Mouse (Mus musculus) brain, embryonic 14.5 days (tissue): ENCODE data around the gene Usp9x. TPM values are rescaled to one million over a fixed set of nuclear protein-coding genes. Genes with fewer than 3 reads are reported as not detected.
A peak's percentile ranks its signal among the peaks of the same experiment; 100 is the strongest.

Experiments
- DNase-seq: peaks from one replicate; pipeline ENCODE4 v3.0.0-alpha.2; 2011; ENCODE audit warnings: low read depth
- CTCF ChIP-seq: fragments of 200-500 bp; IDR thresholded peaks from 2 replicates; pipeline ENCODE4 v1.5.1; 2012; ENCODE audit warnings: inconsistent platforms, mild to moderate bottlenecking, moderate library complexity, borderline replicate concordance; ENCODE audit not compliant: insufficient read depth, insufficient read length; ENCODE audit errors: extremely low read depth
- POLR2A ChIP-seq: fragments of 200-500 bp; IDR thresholded peaks from 2 replicates; pipeline ENCODE4 v1.6.1; 2012; ENCODE audit warnings: mild to moderate bottlenecking, inconsistent platforms, borderline replicate concordance; ENCODE audit not compliant: poor library complexity, insufficient read depth, insufficient read length, severe bottlenecking; ENCODE audit errors: extremely low read depth
- polyA plus RNA-seq: library from polyadenylated mRNA; depleted of rRNA; stranded (reverse); fragments of >200 nt; gene quantifications from 2 replicates; pipeline ENCODE4 v1.2.3, GENCODE M21; 2012

Usp9x gene
- polyA plus RNA-seq, 1 experiment = 74.4 TPM

DNA sequence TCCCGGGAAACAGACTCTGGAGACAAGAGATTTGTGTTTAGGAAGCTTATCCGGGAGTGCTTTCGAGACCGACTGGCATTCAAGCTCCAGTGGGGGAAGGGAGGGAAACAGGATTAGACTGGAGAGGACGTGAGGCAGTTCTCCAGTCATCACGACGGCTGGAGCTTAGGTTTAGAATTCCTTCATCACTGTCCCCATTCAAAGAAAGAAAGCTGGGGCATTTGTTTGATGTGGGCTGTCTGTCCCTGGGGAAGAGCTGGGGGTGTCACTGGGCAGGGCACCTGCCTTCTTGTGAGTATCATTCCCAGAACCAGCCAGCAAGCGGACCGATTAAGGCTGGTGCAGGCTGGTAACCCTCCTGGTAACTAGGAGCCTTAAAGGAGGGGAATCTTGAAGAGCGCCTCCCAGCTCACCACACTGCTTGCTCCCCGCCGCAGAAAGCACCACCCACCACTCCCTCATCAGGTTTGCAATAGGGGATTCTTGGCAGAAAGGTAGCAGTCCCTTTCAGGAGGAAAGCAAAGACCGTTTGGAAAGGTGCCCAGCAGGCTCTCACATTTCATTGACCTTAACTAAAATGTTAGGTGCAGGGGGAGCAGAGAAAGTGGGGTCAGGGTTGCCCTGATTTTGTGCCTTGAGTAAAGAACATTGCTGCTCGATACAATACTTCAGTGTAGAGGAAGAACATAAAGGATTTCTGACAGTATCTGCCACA is 23.5 kb upstream of the Usp9x start:
- no peak for TF ChIP-seq POLR2A
- peak; percentile 85 for DNase-seq

DNA sequence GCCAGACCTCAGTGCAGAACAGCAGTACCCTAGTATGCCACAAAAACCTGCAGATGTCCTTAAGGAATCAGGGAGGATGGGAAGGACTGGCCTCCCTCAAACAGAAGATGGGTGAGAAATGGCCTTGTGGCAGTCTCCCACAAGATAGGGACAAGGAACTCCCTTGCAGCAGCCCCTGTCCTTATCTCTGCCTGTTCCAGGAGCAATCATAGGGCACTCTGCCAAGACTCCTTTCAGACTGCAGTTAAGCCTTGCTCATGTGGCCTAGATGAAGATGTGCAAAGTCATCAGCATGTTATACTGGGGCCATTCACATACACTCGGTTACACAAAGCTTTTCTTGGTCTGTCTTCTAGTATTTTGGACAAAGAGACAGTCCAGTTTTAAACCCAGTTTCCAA is 16.7 kb upstream of the Usp9x start:
- TF ChIP-seq POLR2A (no peak), CTCF (no peak)

DNA sequence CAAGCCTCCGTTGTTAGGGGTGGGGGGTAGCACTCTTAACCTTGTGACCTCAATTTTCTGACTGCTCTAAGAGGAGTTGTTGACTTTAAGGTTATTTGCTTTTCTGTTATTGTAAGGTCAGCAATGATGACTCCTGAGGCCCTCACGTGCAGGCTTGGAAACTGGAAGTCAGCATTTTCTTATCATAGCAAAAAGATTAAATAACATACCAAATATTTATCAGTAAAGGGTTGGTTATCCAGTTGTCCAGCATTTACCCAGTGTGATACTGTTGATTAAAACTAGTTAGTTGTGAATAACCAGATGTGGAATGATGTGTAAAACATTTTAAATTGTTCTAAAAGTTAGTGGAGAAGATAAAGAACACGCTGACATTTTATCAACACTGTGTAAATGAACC is 9.3 kb upstream of the Usp9x start:
- no peak for DNase-seq
- TF ChIP-seq POLR2A (no peak), CTCF (no peak)

More for the DNA sequence above, 16.7 kb upstream of the Usp9x start:
- peak; percentile 12 for DNase-seq

DNA sequence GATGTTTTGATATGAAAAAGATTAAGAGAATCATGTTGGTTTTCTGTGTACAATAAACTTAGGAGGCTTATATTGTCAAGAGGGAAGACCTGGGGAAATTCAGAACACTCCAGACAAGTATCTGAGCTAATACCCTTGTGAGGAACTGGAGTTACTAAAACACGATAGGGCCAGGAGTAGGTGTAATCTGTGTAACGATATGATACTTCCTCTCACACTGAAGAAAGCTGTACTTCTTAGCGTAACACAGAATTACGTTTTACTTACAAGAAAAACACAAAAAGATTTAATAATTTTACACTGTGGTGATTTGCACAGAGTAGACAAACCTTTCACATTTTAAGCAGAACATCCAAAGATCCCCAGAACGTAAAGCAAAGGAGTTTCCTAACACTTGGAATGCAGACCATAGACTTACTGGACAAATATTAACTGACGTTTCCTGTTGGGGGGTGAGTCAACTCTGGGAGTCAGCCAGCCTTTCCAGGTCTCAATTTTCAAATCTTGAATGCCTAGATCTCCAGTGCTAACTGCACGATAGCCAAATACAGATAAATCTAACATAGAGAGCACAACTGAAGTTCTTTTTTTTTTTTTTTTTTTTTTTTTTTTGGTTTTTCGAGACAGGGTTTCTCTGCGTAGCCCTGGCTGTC is 6.9 kb upstream of the Usp9x start:
- TF ChIP-seq CTCF (no peak), POLR2A (no peak)
- no peak for DNase-seq

DNA sequence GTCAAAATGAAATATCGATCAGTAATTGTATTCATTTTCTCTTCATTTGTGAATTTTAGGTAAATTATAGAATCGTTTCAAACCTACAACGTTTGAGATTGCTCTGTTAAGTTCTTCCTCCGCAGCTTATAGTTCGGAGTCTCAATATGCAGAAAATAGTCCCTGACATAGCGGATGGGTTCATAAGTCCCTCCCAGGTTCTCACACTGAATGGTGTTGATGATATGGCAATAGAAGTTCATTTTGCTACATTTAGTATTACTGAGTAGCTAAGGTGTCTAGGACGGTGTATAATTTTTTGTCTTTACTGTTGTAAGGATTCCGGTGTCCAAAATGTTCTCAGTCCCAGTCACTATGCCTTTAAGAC is 1.1 kb upstream of the Usp9x start:
- DNase-seq = no peak
- TF ChIP-seq POLR2A (no peak), CTCF (no peak)

DNA sequence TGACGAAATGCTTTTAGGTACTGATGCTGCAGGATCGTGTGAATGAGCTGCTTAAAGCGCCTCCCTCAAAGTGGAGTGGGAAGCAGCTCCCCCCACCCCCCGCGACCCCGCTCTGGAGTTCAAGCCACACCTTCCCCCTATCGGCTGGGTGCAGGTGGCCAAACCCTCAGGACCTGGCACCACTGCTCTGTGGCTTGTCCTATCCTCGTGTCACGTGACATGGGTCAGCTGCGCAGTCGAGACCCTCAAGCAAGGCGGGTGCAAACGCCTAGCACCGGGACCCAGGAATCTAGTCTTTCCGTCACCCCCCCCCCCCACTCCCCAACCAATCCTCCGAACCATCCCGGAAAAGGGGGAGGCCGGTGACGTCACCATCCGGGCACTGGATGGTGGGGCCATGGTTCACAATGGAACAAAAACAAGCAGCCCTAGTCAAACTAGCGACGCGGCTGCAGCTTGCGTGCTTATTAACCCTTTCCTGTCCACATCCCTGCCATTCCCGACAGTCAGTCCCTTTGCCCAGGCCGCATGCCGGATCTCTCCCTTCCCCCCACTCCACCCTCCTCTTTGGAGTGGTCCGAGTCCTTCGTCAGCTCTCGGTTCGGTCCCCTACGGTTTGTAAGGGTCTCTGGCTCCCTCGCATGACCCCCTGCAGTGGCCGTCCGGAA is 591 bp upstream of the Usp9x start:
- TF ChIP-seq CTCF = no peak
- TF ChIP-seq POLR2A = no peak
- peak; percentile 99 for DNase-seq

DNA sequence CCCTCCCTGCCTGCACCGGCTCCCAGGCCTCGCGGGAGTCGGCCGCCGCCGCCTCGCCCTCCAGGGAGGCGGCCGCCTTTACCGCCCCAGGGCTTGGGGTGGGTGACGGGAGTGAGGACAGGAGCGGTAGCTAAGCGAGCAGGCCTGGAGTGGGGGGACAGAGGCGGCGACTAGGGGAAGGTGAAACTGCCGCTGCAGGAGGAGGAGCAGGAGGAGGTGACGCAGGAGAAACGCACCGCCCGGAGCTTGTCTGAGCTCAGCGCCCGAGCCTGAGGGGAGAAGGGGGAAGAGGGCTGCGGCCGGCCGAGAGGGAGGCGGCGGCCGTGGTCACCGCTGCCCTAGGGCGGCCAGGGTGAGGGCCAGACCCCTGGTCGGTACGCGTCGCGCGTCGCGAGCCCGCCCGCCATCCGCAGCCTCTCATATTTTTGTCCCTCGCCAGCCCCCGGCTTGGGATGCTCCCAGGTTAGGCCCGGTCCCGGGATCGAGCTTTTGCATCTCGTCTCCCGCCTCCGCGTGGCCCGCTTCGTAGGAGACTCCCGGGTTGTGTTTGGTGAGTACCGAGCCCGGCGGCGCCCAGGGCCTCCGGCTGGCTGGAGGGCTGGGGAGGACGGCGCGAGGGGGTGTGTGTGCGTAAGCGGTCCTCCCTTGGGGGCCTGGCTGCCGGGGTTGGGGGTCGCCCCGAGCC is 620 bp downstream of the Usp9x start:
- no peak for TF ChIP-seq CTCF
- peak; percentile 74 for DNase-seq

DNA sequence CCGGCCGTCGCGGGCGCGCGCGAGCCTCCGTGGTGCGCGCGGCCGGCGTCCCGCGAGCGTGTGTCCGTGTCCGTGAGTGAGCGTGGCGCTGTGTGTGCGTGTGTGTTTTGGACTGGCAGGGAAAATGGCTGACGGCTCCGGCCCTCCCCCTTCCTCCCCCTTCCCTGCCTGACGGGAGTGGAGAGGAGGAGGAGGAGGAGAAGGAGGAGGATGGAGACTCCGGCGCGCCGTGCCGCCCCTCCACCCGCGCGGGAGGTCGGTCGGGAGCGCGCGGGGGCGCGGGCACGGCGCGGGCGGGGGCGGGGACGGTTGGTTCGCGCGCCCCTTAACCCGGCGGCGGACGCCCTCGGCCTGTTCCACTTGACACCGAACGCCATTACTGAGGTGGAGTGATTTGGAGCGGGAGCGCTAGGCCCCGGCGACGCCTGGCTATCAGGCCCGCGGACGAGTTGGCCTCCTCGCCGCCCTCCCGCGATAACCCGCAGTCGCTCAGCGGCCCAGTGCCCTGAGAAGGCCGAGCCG is 1.2 kb downstream of the Usp9x start:
- DNase-seq = peak; percentile 85
- TF ChIP-seq CTCF = no peak
- 0 out of 2 replicates have a peak, but pooled peaks have one; percentile 14 for TF ChIP-seq POLR2A

DNA sequence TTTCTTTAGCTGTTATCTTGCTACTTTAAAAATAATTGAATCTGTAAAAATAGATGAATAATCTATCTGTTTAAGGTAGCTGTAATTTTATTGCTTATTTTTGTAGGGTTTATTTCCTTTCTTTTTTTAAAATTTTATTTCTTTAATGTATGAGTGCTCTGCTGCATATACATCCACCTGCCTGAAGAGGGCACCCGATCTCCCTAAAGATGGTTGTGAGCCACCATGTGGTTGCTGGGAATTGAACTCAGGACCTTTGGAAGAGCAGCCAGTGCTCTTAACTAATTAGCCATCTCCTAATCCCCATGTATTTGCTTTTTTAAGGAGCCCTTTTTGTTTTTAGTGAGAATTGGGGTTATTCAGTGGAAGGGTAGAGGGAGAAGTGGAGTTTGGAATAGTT is 14.3 kb downstream of the Usp9x start:
- TF ChIP-seq CTCF = no peak
- no peak for TF ChIP-seq POLR2A
- DNase-seq = no peak

DNA sequence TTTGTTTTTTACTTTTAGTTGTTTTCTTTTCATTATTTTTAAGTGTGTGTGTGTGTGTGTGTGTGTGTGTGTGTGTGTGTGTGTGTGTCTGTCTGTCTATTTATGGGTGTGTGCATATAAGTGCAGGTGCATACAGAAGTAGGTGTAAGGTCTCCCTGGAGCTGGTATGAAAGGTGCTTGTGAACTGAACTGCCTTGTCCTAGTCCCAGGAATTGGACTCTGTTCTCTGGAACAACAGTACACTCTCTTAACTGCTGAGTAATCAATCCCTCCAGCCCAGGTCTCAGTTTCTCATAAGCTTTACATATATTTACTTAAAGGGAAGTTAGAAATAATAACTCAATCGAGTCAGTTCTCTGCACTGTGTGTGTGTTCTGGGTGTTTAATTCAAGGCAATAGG is 25.7 kb downstream of the Usp9x start:
- no peak for TF ChIP-seq POLR2A
- no peak for DNase-seq

DNA sequence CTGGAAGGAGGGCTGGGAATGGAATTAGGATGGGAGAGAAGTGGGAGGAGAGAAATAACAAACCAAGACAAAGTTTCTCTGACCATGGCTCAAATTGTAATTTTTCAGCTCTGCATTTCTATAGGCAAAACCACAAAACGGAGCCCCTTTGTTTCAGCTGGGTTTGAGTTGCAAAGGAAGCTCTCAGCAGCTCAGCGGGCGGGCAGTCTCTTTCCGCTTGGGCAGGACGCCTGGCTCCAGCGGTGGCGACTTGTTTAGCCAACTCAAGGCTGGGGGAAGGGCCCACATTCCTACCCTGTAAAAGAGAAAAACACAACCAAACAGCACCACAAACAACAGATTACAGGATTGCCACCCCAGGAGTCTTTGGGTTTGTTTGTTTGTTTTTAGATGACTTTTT is 135.2 kb downstream of the Usp9x start:
- peak; percentile 24 for DNase-seq
- TF ChIP-seq CTCF = no peak

DNA sequence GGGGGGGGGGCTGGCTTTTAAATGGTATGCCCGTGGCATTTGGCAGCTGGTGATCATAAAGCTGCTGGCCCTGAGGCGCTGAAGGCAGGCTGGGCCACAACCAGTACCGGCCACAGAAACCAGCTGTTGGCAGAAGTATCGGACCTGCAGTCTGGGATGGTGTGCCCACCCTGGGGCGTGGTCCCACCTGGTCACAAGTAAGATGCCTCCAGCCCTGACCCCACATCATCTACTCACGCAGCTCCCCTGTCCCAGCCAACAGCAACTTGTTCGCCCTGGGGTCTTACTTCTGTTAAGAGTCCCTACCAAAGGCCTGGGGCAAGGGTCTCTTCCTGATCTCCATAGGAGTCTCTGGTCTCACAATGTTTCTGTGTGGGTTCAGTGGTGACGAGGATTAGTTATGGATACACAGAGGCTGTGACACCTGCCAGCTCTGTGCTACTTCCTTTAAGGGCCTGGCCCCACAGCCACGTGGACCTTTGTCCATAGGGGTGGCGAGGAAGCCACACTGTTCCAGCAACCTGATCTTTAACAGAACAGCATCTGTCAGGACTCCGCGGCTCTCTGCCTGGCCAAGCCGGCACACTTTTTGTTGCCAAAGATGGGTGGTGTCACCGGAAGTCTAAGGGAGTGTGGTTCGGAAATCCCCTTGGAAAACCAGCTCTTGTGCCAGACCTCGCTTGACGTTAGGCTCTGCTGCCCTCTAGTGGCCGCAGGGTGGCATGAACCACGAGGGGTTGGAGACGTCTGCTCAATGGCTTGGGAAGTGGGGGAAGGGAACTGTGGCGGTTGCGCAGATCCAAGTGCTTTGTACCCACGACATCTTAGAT is 136.4 kb downstream of the Usp9x start:
- DNase-seq = peak; percentile 97
- peak; percentile 97 for TF ChIP-seq CTCF
- TF ChIP-seq POLR2A = peak; percentile 10; the same call in 1 of the 2 replicates
